Mouse (Mus musculus): Measurements from ENCODE around the gene Tmie.

Tmie gene

DNA sequence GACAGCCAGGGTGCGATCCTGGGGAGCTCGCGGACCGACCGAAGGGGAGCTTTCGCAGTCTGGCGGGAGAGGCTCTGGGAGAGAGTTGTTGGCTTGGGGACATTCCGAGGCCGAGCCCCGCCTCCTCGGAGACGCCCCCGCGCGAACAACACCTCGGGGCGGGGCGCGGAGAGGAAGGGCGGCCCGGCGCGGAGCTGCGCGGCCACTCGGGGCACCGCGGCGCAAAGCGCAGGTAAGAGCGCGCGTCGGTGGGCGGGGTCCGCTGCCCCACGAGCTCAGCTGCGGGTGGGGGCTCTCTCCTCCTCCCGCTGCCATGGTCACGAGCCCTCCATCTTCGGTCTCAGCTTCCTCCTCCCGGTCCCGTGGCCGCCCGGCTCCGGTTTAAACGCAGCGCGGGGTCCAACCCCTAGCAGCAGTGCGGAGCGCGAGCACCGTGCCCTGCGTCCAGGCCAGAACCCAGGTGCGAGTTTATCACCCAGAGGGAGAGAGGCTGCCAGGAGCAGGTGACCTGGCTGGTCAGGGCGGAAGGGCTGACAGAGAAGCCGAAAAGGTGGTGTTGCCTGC lies at the start of gene Tmie:
Gene Tmie (minus strand): TSS at position 116 of the 564 bp plus-strand sequence.
- DNase-seq: peak; percentile 69

DNA sequence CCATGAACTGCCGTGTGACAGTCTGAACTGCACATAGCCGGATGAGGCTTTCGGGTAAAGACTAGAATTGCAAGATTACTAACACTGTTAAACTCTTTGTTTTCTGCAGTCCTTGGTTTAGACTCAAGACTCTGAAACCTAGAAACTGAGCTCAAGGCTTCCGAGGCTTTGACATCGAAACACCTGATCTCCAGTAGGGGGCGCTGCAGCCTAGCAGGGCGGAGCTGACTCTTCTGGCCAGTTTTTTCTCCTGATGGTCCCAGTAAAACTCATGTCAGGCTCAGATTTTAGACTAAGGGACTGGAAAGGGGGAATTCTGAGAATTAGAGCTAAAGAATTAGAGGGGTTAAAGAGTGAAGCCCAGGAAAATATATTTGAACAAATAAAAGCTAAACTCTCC lies 42.8 kb upstream of the Tmie start:
- DNase-seq: peak; percentile 85

DNA sequence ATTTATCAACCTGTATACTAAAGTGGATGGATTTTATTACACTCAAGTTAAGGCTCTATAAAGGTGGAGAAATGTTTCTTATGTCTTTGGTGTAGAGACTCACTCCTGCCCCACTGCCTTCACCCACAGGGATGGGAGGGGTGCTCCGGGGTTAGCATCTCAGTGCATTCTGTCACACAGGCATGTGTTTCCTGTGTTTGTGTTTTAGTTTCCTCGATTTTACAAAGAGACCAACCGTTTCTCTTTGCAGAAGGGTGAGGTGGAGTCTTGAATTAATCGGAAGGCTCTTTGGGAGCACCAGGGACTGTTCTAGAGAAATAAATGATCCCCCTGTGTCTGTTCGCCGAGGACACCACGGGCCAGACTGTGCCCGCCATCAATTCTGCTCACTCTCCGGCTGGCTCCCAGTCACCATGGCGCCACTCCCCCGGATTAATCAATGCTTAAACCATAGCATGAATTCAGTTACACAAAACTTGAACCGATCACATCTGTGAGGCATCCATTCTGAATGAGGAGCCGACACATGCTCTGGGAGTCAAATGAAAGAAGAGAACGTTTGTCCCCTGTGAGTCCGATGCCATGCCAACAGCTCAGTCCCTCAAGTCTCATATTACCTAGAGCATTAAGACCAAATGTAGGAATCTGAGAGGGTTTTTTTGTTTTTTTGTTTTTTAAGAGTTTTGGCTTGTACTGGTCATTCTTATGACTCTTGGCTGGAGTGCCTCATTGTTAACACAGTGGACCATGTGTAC lies 40.9 kb upstream of the Tmie start:
- peak; percentile 16 for DNase-seq

DNA sequence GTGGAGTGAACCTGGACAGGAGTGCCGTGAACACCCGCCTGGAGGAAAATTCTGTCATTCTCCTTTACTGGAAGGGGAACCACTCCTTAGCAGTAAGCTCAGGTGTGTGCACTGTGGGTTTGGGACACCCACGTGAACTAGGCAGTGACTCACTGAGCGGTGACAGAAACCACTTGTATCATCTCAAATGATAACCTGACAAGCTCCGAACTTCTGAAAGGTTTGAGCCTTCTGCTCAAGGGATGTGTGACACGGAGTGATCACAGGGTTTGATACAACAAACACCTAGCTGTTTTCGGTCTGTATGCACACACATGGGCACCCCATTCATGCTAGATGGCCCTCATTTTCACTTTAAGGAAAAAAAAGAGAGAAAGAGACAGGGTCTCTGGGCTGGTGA lies 36.9 kb upstream of the Tmie start, which contains the start of gene Fam240a:
Gene Fam240a (minus strand): TSS at position 76 of the 400 bp plus-strand sequence.
- no peak for DNase-seq

DNA sequence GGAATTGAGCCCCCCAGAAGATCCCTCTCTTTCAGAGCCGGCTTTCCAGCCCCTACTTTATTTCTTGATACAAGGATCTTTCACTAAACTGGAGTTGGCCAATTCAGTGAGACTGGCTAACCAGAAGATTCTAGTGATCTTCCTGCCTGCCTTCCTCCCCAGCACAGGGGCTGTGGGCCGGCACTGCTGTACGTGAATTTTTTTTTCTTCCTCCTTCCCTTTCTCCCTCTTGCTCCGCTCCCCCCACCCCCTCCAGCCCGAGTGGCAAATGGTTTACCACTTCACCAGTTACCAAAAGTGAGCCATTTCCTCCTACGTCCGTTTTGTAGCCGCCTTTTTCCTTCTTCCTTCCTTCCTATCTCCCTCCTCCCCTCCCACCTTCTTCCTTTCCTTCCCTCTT lies 35.6 kb upstream of the Tmie start:
- DNase-seq: no peak

DNA sequence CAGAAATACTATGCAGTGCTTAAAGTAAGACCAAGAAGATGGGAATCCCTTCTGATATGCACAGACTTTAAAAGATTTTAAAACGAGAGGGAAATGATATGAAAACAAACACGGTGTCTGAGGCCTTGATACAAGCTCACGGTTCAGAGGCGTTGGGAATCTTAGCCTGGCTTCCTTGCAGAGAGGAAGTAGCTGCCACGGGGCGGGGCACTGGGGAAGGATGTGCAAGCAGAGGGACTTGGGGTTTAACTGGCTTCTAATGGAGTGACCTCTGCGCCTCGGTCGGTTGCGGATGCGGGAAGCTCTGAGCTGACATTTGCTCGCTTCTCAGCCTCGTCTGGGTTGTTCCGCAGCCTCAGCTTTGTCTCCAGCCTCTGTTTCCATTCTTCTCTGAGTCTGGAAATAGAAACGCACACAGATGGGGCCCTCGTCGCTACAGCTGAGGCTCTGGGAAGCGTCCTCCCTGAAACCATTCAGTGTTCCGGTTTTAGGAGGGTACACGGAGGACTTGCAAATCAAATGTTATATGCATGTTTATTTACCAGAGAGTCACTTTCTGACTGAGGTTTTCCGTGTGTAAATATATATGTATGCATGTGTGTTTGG lies 34.8 kb upstream of the Tmie start:
- no peak for DNase-seq

DNA sequence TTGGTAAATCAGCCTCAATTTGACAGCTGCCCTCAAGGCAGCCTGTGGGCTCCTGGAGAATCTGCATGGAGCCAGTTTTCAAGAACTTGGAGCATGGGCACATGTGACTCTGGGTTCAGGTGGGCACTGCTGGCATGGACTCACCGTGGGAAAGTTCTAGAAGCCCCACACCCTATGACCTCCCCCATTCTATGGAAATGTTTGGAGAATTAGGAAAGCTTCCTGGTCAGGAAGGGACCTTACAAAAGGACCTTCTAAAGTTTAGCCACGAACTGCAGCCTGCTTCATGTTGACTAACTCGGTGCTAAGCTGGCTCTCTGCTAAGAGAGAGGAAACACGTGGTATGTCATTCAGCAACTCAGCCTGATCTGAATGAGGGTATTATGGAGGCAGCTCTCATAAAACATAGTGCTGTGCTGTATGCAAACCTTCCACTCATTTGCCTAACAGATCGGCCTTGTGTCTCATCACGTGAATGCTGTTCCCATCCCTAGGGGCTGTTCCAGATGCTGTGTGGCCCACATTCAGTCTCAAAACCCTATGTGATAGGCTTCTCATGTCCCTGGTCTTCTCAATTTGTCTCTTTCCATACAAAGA lies 29.6 kb upstream of the Tmie start:
- DNase-seq: no peak

DNA sequence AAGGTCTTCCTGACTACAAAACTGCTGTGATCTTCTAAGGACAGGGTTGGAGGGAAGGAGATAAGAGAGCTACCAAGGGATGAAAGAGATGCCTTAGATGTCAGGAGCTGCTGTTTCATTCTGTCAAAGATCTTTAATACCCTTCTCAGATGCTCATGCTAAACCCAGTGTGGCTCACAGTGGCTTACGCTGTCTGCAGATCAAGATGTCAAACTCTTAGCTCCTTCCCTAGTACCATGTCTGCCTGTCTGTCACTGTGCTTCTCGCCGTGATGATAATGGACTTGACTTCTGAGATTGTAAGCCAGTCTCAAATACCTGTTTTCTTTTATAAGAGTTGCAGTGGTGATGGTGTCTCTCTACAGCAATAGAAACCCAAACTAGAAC lies 28.7 kb upstream of the Tmie start:
- no peak for DNase-seq

DNA sequence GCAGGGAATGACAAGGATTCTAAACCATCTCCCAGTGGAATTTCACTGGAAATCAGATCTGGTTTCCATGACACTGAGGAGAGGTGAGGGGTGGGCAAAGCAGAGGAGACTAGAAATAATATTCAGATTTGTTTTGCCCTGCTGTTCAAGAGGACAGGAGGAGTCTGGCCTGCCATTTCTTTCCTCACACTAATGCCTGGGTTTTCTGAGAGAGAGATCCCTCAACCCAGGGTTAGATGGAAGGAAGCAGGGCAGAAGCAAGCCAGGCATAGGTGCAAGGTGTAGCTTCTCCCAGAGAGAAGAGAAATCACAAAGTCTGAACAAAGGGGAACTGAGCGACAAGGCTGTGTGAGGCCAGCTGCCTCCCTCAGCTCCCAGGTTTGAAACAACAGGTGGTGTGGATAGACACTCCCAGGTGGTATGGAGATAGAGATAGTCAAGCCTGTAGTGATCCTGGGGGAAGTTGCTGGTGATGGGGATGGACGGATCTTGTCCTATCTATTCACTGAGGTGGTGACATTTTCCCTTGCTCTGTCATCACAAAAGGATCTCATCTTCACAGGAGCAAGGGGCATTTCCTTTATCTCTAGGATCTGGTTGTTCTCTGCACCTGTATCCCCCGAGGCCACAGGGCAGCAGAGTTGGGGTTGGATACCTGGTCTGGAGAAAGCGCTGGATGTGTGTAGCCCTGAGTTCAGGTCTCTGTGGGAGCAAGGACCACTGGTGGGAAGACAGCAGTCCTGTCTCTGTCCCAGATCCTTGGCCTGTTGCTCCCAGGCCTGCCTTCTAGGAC lies 28.1 kb upstream of the Tmie start:
- DNase-seq: no peak

DNA sequence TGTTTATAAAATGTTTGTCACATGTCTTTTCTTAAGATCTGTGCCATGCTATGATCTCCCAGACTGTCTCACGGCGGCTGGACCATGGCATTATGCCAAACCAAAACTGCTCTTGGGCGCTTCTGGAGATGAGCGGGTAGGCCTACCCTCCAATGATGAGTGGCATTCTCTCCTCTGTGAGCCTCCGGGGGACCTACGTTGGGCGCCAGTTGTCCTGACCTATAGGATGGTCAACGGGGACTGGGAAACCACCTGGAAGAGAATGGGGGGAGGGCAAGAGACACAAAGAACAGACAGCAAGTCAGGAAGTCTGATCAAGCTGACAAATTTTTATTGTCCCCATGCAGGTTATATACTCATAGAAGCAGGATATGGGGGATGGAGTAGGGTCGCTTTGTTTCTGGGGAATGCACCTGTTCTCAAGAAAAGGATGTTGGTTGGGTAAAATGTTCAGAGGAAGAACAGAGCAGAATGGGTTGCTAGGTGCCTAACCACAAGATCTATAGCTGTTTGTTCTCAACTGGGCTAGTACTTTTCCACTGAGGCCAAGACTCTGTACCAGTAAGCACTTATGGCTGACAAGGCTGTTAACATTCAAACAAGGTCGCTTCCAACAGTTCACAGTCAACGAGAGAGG lies 27.4 kb upstream of the Tmie start:
- DNase-seq: no peak

DNA sequence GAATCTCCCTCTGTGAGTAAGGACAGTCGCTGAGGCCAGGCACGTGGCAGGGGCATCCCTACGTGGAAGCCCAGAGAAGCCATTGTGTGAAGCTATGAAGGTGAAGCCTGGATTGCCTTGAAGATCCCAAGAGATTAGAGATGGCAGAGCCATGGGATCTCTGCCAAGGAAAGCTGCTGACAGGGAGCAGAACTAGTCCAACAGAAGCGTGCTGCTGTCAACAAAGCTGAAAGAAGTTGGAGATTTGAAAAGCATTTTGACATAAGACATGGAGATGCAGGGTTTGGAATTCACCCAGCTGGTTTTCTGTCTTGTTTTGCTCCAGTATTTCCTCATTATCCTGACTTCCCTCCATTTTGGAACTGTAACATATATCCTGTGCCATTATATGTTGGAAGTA lies 22.4 kb upstream of the Tmie start:
- no peak for DNase-seq

DNA sequence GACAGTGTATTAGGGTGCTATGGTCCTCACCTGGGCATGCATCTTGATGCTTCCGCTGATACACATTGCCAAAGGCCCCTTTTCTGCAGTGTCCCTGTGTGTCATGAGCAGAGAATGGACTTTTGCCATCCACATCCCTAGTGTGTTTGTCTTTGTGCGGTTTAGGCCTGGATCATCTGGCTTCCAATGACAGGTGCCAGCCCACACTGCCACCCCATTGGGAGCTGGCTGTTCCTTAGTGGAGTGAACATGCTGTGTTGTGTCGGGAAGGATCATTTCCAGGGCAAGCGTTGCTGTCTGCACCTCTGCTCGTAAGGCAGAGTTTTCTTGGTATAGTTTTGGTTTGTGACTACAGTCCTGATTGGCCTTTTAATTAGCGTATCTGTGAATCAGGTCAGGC lies 21.3 kb upstream of the Tmie start:
- no peak for DNase-seq

DNA sequence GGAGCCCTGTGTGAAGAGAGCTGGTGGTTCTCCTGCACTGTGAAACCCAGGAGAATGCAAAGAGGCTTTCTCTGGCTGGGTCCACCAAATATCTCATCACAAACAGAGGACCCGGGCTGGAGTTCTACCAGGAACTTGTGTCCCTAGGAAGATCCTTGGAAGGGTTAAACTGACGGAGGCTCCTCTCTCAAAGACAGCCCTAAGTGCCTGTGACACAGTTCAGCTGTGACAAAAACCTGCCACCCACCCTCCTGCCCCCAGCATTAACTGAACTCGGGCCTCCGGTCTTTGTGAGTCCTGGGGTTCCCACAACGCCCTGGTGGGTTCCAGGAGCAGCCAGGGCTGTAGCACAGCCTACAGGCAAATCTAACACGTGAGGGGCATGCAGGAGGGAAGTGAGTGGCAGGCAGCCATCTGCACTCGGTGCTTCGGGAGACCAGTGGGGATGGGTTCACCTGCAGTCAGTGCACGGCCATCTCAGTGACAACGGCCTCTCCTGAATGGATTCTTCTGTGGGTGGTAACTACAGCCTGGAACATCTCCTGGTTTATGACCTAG lies 19.6 kb upstream of the Tmie start:
- DNase-seq: no peak

DNA sequence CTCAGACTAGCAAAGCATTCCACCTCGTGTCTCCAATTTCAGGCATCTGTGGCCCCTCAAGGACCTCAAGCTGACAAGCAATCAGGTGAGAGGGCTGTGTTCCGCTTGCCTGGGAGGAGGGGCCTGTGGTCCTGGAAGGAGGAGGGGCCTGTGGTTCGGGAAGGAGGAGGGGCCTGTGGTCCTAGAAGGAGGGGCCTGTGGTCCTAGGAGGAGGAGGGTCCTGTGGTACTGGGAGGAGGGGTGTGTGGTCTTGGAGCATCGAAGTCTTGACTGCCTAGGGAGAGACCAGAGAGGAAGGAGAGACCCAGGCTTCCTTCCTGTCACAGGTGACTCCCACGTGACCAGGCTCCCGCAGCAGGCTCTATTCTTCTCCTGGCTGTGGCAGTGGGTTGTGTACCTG lies 16.7 kb upstream of the Tmie start:
- DNase-seq: peak; percentile 67

DNA sequence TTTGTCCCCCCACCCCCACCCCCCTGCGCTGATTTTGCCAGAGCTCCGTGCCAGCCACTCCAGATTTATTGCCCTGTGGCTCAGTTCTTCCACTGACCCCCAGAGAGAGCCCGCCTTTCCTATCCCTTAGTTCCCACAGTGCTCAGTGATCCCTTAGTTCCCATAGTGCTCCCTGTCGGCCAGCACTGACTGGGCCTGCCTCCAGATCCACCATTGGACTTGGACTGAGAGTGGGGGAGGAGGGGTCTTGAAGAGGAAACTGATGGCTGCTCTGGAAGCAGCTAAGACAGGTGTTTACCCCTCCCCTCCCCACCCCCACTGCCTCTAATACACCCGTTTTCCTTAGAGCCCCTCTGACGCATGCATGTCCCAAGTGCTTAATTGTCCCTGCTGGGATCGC lies 16.1 kb upstream of the Tmie start:
- no peak for DNase-seq

DNA sequence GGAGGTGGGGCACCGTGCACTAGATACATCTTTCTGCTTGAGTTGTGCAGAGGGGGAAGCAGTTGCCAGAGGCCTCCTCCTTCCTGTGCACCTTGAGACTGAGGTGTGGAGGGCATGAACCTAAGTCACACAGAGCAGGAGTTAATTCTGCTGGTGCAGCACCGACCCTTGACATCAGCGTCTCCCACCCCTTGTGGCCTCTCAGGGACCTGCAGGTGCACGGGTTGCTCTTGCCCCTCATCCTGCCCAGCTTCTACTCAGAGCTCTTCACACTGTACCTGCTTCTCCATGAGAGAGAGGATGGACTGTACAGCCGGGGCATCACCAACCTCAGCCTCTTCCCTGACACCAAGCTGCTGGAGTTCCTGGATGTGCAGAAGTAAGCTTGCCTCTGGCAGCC lies 15.6 kb upstream of the Tmie start:
- no peak for DNase-seq

DNA sequence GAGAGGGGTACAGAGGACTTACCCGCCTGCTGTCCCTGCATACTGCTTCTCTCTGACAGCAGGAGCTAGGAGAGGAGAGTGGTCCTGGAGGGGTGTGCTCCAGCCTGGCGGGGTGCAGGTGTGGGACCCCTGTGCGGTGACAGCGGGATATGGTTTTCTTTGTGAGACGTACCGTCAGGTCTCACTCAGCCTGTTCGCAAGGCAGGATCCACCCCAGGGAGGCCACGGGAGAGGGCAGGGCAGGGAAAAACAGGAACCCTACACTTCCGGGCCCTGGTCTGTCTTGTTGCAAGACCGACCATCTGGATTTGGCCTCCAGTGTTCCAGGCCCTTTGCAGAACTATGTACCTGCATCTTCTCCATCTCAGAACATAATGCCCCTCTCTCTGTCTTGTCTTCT lies 13.5 kb upstream of the Tmie start:
- DNase-seq: no peak

DNA sequence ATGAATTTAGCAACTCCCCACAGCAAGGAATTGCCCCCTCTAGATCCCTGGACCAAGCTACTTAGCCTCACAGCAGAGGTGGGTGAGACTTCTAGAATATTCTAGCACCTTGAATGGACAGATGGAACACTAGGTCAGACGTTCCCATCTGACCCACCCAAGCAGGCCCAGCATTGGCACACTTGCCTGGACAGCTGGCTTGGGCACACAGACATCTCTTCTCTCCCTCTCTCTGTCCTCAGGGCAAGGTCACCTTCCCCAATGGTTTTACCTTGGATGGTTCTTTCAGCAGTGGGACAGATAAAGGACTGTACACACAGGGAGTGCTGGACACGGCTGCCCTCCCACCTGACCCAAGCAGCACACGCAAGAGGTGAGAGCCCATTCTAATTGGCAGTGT lies 12.6 kb upstream of the Tmie start:
- DNase-seq: no peak

DNA sequence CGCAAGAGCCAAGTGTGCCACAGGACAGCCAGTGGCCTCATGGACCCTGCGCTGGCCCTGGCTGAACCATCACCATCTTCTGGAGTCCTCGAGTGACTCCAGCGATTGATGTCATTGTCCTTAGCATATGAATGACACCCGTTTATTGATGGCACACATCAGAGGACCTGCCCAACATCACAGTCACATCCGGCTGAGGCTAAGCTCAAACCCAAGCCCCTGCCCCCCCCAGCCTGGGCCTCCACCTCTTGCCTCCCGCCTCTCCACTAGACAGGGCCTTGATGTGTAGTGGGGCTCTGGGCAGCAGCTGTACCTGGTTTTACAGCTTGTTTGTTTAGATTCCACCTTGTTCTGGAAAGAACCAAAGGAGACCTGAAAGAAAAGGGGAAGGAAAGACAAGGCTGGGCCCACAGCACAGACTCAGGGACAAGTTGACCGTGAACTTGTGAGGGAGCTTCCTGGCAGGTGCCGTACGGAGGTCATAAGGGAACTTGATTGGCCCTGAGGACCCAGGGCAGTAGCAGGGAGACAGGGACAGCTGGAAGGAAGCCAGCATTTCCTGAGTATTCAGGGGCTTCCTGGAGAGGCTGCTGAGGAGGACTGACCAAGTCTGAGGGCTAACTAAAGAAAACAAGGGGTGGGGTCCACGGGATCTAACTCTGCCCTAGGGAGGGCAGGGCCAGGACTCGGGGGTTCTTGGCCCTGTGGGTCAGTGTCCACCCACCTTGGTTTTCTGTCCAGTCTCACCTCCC lies 11.3 kb upstream of the Tmie start:
- no peak for DNase-seq

DNA sequence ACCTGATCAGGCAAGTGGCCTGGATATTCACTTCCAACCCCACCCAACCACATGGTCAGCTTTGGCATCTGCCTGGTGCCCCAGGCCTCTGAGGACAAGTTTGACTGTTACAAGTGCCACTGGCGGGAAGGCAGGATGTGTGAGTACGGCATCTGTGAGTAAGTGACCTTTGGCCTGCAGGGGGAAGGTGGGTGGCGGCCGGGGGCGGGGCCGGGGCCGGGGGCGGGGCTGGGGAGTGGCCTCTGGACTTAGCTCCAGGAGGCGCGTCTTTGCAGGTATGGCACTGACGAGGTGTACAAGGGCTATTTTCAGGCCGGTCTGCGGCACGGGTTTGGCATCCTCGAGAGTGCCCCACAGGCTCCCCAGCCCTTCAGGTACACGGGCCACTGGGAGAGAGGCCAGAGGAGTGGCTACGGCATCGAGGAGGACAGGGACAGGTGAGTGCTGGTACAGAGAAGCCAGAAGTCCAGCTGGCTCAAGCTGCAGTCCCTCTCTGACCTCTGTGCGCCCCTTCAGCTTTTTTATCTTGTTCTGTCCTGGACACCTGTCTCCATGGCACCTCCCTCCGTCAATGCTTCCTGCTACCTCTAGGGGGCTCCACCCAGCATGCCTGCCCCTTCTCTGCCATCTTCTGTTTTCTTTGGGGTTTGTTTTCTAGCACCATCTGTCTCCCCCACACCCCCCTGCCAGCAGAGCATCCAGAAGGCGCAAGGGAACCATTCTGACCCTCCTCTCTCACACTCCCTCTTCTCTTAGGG lies 10.3 kb upstream of the Tmie start:
- DNase-seq: peak; percentile 36

DNA sequence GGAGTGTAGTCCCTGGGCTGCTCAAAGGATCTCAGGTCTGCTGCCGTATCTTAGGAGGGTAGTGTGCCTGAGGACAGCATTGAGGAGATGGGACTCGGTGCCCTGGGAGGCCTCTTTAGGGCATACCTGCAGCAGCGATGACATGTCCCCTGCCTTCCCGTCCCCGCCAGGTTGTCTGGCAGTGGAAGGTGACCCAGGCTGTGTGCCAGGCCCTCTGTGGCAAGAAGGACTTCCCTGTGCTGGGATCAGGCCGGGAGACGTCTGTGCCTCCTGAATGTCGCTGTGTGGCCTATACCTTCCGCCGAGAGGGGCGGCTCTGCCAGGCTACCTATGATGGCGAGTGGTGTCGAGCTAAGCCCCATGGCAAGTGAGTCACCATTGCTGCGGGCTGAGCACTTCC lies 9.0 kb upstream of the Tmie start:
- DNase-seq: no peak

Data from embryo, embryonic 11 days (tissue).